Mouse (Mus musculus) heart, postnatal 0 days (tissue): Measurements from ENCODE around the gene Babam1.

ENCODE experiments used
- CTCF ChIP-seq: IDR thresholded peaks from 2 replicates; pipeline ENCODE4 v1.5.1; 2016; ENCODE audit warnings: antibody characterized with exemption, control low read depth, low read depth
- EP300 ChIP-seq: IDR thresholded peaks from 2 replicates; pipeline ENCODE4 v1.6.1; 2016; ENCODE audit warnings: antibody characterized with exemption, low read depth

- TF ChIP-seq CTCF (no peak), EP300 (0 out of 2 replicates have a peak, but pooled peaks have one; percentile 14)
Observed at GRCm38 (mm10) chr8:71381421-71381970, 15.2 kb upstream of the Babam1 start, which contains the start of gene Nr2f6.
